Mouse (Mus musculus): Measurements from ENCODE around the gene Ephx4. TPM values are rescaled to one million over a fixed set of nuclear protein-coding genes. Genes with fewer than 3 reads are reported as not detected.
A peak's percentile ranks its signal among the peaks of the same experiment; 100 is the strongest.
"Not testable (repeated sequence)": the region's sequence is repeated elsewhere in the genome, so short reads cannot be mapped to it uniquely, and the experiment has no call there.

Gene Ephx4
- 0.41 and 0.68 TPM in 2 replicates for polyA plus RNA-seq (2015; fragmentation: Nextera tagmentation; extraction: Ambion mirVana)

GRCm38 (mm10) chr5:107402436-107402835, at the start of gene Ephx4:
Gene Ephx4 (plus strand): TSS chr5:107402736.
- H3K27ac ChIP-seq (replicated peaks), result no peak within 1 kb of the TSS
- WGBS, result 22% methylated on average over 5 of the region's 5 CpGs
- H3K4me3 ChIP-seq, result peak within 1 kb of the TSS; percentile 67
- no peak for ATAC-seq (ENCODE audit: extremely low read depth, insufficient number of reproducible peaks, low FRiP score, low TSS enrichment)
- peak within 1 kb of the TSS; percentile 70 for H3K9ac ChIP-seq
- peaks cover 12% of the 10 kb centered on the region for H3K4me1 ChIP-seq
- H3K4me2 ChIP-seq, result peak within 1 kb of the TSS; percentile 98
- peaks cover 47% of the 10 kb centered on the region for H3K27me3 ChIP-seq (replicated peaks)
- no peaks in the 10 kb centered on the region for H3K9me3 ChIP-seq
- no peaks in the 10 kb centered on the region for H3K36me3 ChIP-seq

- 56% methylated on average over 3 of the region's 3 CpGs for WGBS
These were observed 48.6 kb upstream of the Ephx4 start for GRCm38 (mm10) chr5:107353981-107354380.

GRCm38 (mm10) chr5:107355801-107356200, 46.7 kb upstream of the Ephx4 start:
- Histone ChIP-seq H3K27ac (replicated peaks) (no peak overlapping the region), H3K4me2 (no peak overlapping the region), H3K36me3 (no peaks in the 10 kb centered on the region), H3K9ac (no peak overlapping the region), H3K4me1 (peaks cover 10% of the 10 kb centered on the region; the same call in 1 of the 2 replicates), H3K27me3 (replicated peaks) (no peaks in the 10 kb centered on the region), H3K9me3 (no peaks in the 10 kb centered on the region), H3K4me3 (no peak overlapping the region)
- 0% methylated on average over 1 of the region's 1 CpGs for WGBS
- no peak for ATAC-seq (ENCODE audit: extremely low read depth, insufficient number of reproducible peaks, low FRiP score, low TSS enrichment)

More at GRCm38 (mm10) chr5:107353981-107354380, 48.6 kb upstream of the Ephx4 start:
- Histone ChIP-seq H3K4me3 (no peak overlapping the region), H3K27ac (replicated peaks) (no peak overlapping the region), H3K9me3 (no peaks in the 10 kb centered on the region), H3K9ac (no peak overlapping the region), H3K36me3 (no peaks in the 10 kb centered on the region), H3K4me2 (no peak overlapping the region), H3K27me3 (replicated peaks) (no peaks in the 10 kb centered on the region), H3K4me1 (0 out of 2 replicates have a peak, but pooled peaks cover 6% of the 10 kb centered on the region)
- no peak for ATAC-seq (ENCODE audit: extremely low read depth, insufficient number of reproducible peaks, low FRiP score, low TSS enrichment)

- no peak overlapping the region for H3K9ac ChIP-seq
- ATAC-seq (ENCODE audit: extremely low read depth, insufficient number of reproducible peaks, low FRiP score, low TSS enrichment), result no peak
- no peaks in the 10 kb centered on the region for H3K36me3 ChIP-seq
- no peak overlapping the region for H3K4me2 ChIP-seq
- no peak overlapping the region for H3K4me3 ChIP-seq
- H3K9me3 ChIP-seq, result no peaks in the 10 kb centered on the region
- H3K27me3 ChIP-seq (replicated peaks), result no peaks in the 10 kb centered on the region
- WGBS, result 83% methylated on average over 8 of the region's 8 CpGs
- peaks cover 10% of the 10 kb centered on the region; the same call in 1 of the 2 replicates for H3K4me1 ChIP-seq
- H3K27ac ChIP-seq (replicated peaks), result no peak overlapping the region
These were observed 44.8 kb upstream of the Ephx4 start for GRCm38 (mm10) chr5:107357723-107358122.

GRCm38 (mm10) chr5:107359395-107360053, 43.0 kb upstream of the Ephx4 start:
- Histone ChIP-seq H3K4me2 (peak overlapping the region; percentile 75), H3K4me3 (peak overlapping the region; percentile 66), H3K27ac (replicated peaks) (peak overlapping the region; percentile 75), H3K36me3 (0 out of 2 replicates have a peak, but pooled peaks cover 3% of the 10 kb centered on the region), H3K9me3 (no peaks in the 10 kb centered on the region), H3K9ac (peak overlapping the region; percentile 84), H3K27me3 (replicated peaks) (no peaks in the 10 kb centered on the region), H3K4me1 (peaks cover 10% of the 10 kb centered on the region; the same call in 1 of the 2 replicates)
- WGBS, result under 1% methylated on average over 40 of the region's 40 CpGs
- peak; percentile 97 for ATAC-seq (ENCODE audit: extremely low read depth, insufficient number of reproducible peaks, low FRiP score, low TSS enrichment)

- ATAC-seq (ENCODE audit: extremely low read depth, insufficient number of reproducible peaks, low FRiP score, low TSS enrichment), result no peak
- peak overlapping the region; percentile 84 for H3K9ac ChIP-seq
- 0 out of 2 replicates have a peak, but pooled peaks cover 3% of the 10 kb centered on the region for H3K36me3 ChIP-seq
- no peaks in the 10 kb centered on the region for H3K27me3 ChIP-seq (replicated peaks)
- H3K27ac ChIP-seq (replicated peaks), result peak overlapping the region; percentile 75
- peak overlapping the region; percentile 66 for H3K4me3 ChIP-seq
- peak overlapping the region; percentile 75 for H3K4me2 ChIP-seq
- peaks cover 10% of the 10 kb centered on the region; the same call in 1 of the 2 replicates for H3K4me1 ChIP-seq
- H3K9me3 ChIP-seq, result no peaks in the 10 kb centered on the region
- 27% methylated on average over 9 of the region's 9 CpGs for WGBS
These were observed 42.3 kb upstream of the Ephx4 start for GRCm38 (mm10) chr5:107360054-107360730.

GRCm38 (mm10) chr5:107370040-107370439, 32.5 kb upstream of the Ephx4 start:
- Histone ChIP-seq H3K4me1 (no peaks in the 10 kb centered on the region), H3K4me3 (no peak overlapping the region), H3K9ac (no peak overlapping the region), H3K27me3 (replicated peaks) (no peaks in the 10 kb centered on the region), H3K36me3 (0 out of 2 replicates have a peak, but pooled peaks cover 6% of the 10 kb centered on the region), H3K4me2 (no peak overlapping the region), H3K9me3 (no peaks in the 10 kb centered on the region), H3K27ac (replicated peaks) (no peak overlapping the region)
- 81% methylated on average over 3 of the region's 3 CpGs for WGBS
- no peak for ATAC-seq (ENCODE audit: extremely low read depth, insufficient number of reproducible peaks, low FRiP score, low TSS enrichment)

GRCm38 (mm10) chr5:107371335-107371734, 31.2 kb upstream of the Ephx4 start:
- no peak for ATAC-seq (ENCODE audit: extremely low read depth, insufficient number of reproducible peaks, low FRiP score, low TSS enrichment)
- no peak overlapping the region for H3K4me2 ChIP-seq
- 64% methylated on average over 5 of the region's 5 CpGs for WGBS
- no peak overlapping the region for H3K4me3 ChIP-seq
- no peaks in the 10 kb centered on the region for H3K4me1 ChIP-seq
- no peaks in the 10 kb centered on the region for H3K27me3 ChIP-seq (replicated peaks)
- H3K9ac ChIP-seq, result no peak overlapping the region
- H3K36me3 ChIP-seq, result 0 out of 2 replicates have a peak, but pooled peaks cover 6% of the 10 kb centered on the region
- no peaks in the 10 kb centered on the region for H3K9me3 ChIP-seq
- no peak overlapping the region for H3K27ac ChIP-seq (replicated peaks)

- no peak overlapping the region for H3K4me2 ChIP-seq
- H3K27me3 ChIP-seq (replicated peaks), result no peaks in the 10 kb centered on the region
- H3K27ac ChIP-seq (replicated peaks), result no peak overlapping the region
- 78% methylated on average over 4 of the region's 4 CpGs for WGBS
- H3K4me3 ChIP-seq, result no peak overlapping the region
- ATAC-seq (ENCODE audit: extremely low read depth, insufficient number of reproducible peaks, low FRiP score, low TSS enrichment), result no peak
- H3K9ac ChIP-seq, result no peak overlapping the region
- 0 out of 2 replicates have a peak, but pooled peaks cover 6% of the 10 kb centered on the region for H3K36me3 ChIP-seq
- peaks cover 2% of the 10 kb centered on the region for H3K4me1 ChIP-seq
- no peaks in the 10 kb centered on the region for H3K9me3 ChIP-seq
These were observed 29.3 kb upstream of the Ephx4 start for GRCm38 (mm10) chr5:107373256-107373655.

GRCm38 (mm10) chr5:107386448-107386847, 16.1 kb upstream of the Ephx4 start:
- not testable (repeated sequence) for H3K4me3 ChIP-seq; H3K4me2 ChIP-seq; H3K27ac ChIP-seq (replicated peaks); H3K9ac ChIP-seq; H3K4me1 ChIP-seq; H3K9me3 ChIP-seq; H3K27me3 ChIP-seq (replicated peaks); ATAC-seq (ENCODE audit: extremely low read depth, insufficient number of reproducible peaks, low FRiP score, low TSS enrichment)
- H3K36me3 ChIP-seq, result peaks cover 14% of the 10 kb centered on the region

GRCm38 (mm10) chr5:107387788-107388187, 14.7 kb upstream of the Ephx4 start:
- 69% methylated on average over 1 of the region's 1 CpGs for WGBS
- Histone ChIP-seq H3K9me3 (0 out of 2 replicates have a peak, but pooled peaks cover 2% of the 10 kb centered on the region), H3K36me3 (peaks cover 10% of the 10 kb centered on the region), H3K4me3 (no peak overlapping the region), H3K4me1 (no peaks in the 10 kb centered on the region), H3K27me3 (replicated peaks) (no peaks in the 10 kb centered on the region), H3K9ac (no peak overlapping the region), H3K4me2 (no peak overlapping the region), H3K27ac (replicated peaks) (no peak overlapping the region)
- ATAC-seq (ENCODE audit: extremely low read depth, insufficient number of reproducible peaks, low FRiP score, low TSS enrichment), result no peak

All from heart, embryonic 13.5 days (tissue).